Mouse (Mus musculus) hindbrain, postnatal 0 days (tissue): ENCODE results near the gene Chd4. TPM values are rescaled to one million over a fixed set of nuclear protein-coding genes. Genes with fewer than 3 reads are reported as not detected.
"Not testable (repeated sequence)": the region's sequence is repeated elsewhere in the genome, so short reads cannot be mapped to it uniquely, and the experiment has no call there.

Experiments
- ATAC-seq: fragments of 200-750 bp; cut with Nextera tagmentation; 2 replicates; pipeline ENCODE4 v1.8.0; 2017; ENCODE audit warnings: mild to moderate bottlenecking, moderate TSS enrichment, moderate library complexity
- DNase-seq: peaks from one replicate; pipeline ENCODE4 v3.0.0-alpha.2; 2015; ENCODE audit warnings: low spot score
- H3K27ac ChIP-seq: fragments of 300-500 bp; sonication (generic); 2 replicates; pipeline ENCODE4 v1.5.1; 2014; ENCODE audit warnings: mild to moderate bottlenecking
- H3K27me3 ChIP-seq: fragments of 300-500 bp; sonication (generic); 2 replicates; pipeline ENCODE4 v1.6.1; 2014; ENCODE audit warnings: low read length, mixed read lengths; ENCODE audit not compliant: insufficient read depth
- H3K36me3 ChIP-seq: fragments of 300-500 bp; sonication (generic); 2 replicates; pipeline ENCODE4 v1.6.1; 2014; ENCODE audit warnings: low read length, mixed read lengths; ENCODE audit not compliant: insufficient read depth
- H3K4me1 ChIP-seq: fragments of 300-500 bp; sonication (generic); 2 replicates; pipeline ENCODE4 v1.6.1; 2014; ENCODE audit warnings: antibody characterized with exemption, low read length, mixed read lengths; ENCODE audit not compliant: insufficient read depth
- H3K4me2 ChIP-seq: fragments of 300-500 bp; sonication (generic); 2 replicates; pipeline ENCODE4 v1.6.1; 2014; ENCODE audit warnings: low read depth, mild to moderate bottlenecking, low read length, moderate library complexity, mixed read lengths
- H3K4me3 ChIP-seq: fragments of 300-500 bp; sonication (generic); 2 replicates; pipeline ENCODE4 v1.5.1; 2014; ENCODE audit warnings: low read length
- H3K9ac ChIP-seq: fragments of 300-500 bp; sonication (generic); replicated peaks from 2 replicates; pipeline ENCODE4 v1.6.1; 2014; ENCODE audit warnings: mild to moderate bottlenecking, low read length, moderate library complexity, mixed read lengths
- H3K9me3 ChIP-seq: fragments of 300-500 bp; sonication (generic); 2 replicates; pipeline ENCODE4 v1.6.1; 2016; ENCODE audit warnings: low read length, mixed read lengths
- CTCF ChIP-seq: IDR thresholded peaks from 2 replicates; pipeline ENCODE4 v1.5.1; 2016; ENCODE audit warnings: antibody characterized with exemption, control low read depth, low read depth
- WGBS: fragments of 180-500 bp; shearing (Covaris S2); extraction: QIAGEN DNeasy Blood & Tissue Kit; methylation state at CpG from one replicate; pipeline ENCODE4 v1.1.7; 2014; 5-methylcytosine and 5-hydroxymethylcytosine counted together
- polyA plus RNA-seq: library from polyadenylated mRNA; unstranded; fragments of >200 nt; fragmentation: Nextera tagmentation; extraction: Ambion mirVana; gene quantifications from 2 replicates; pipeline ENCODE4 v1.2.1, GENCODE M21; 2015
- total RNA-seq: library from RNA; depleted of rRNA; stranded (reverse); fragments of >200 nt; gene quantifications from 2 replicates; pipeline ENCODE4 v1.2.3, GENCODE M21; 2014; rRNA removed

The Chd4 gene
- total RNA-seq (101 and 106 TPM in 2 replicates), polyA plus RNA-seq (90.2 and 94.7 TPM in 2 replicates)

GRCm38 (mm10) chr6:125095391-125096278 is at the start of gene Chd4:
TSS of gene Chd4 (plus strand) at chr6:125095981.
- Histone ChIP-seq H3K4me2 (peak within 1 kb of the TSS; percentile 92), H3K9me3 (no peaks in the 10 kb centered on the region), H3K36me3 (peaks cover 4% of the 10 kb centered on the region; the same call in 1 of the 2 replicates), H3K4me3 (peak within 1 kb of the TSS; percentile 91), H3K27me3 (no peaks in the 10 kb centered on the region), H3K27ac (peak within 1 kb of the TSS; percentile 88), H3K9ac (peak within 1 kb of the TSS; percentile 74), H3K4me1 (peaks cover 28% of the 10 kb centered on the region)
- ATAC-seq (peak; percentile 85), DNase-seq (peak; percentile 97)
- no peak for TF ChIP-seq CTCF
- under 1% methylated on average over 42 of the region's 45 CpGs for WGBS

DNA sequence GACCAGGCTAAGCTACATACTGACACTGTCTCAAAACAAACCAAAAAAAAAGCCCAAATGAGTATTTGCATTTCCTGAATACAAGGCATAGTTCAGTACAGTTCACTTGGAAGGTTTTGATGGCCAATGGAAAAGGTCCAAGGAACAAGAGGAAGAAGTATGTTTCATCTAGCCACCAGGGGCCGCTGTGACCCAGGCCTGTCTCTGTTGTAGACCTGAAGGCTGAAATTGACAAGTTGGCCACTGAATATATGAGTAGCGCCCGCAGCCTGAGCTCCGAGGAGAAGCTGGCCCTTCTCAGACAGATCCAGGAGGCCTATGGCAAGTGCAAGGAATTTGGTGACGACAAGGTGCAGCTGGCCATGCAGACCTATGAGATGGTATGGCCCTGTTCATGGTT is 49.1 kb upstream of the Chd4 start:
- 26% methylated on average over 5 of the region's 5 CpGs for WGBS
- peak; percentile 96 for TF ChIP-seq CTCF
- no peaks in the 10 kb centered on the region for H3K9me3 ChIP-seq
- ATAC-seq (peak; percentile 79), DNase-seq (peak; percentile 92)
- peaks cover 49% of the 10 kb centered on the region for H3K36me3 ChIP-seq
- no peak overlapping the region for H3K4me3 ChIP-seq
- H3K4me1 ChIP-seq: no peaks in the 10 kb centered on the region
- H3K27ac ChIP-seq: no peak overlapping the region
- no peak overlapping the region for H3K4me2 ChIP-seq
- no peak overlapping the region for H3K9ac ChIP-seq
- H3K27me3 ChIP-seq: no peaks in the 10 kb centered on the region

- ATAC-seq (no peak), DNase-seq (peak; percentile 15)
- no peak for TF ChIP-seq CTCF
- Histone ChIP-seq H3K4me3 (no peak within 1 kb of the TSS), H3K27me3 (no peaks in the 10 kb centered on the region), H3K27ac (no peak within 1 kb of the TSS; the same call in 1 of the 2 replicates), H3K36me3 (peaks cover 43% of the 10 kb centered on the region), H3K4me1 (no peaks in the 10 kb centered on the region), H3K9me3 (no peaks in the 10 kb centered on the region), H3K4me2 (no peak within 1 kb of the TSS), H3K9ac (no peak within 1 kb of the TSS; the same call in 1 of the 2 replicates)
- WGBS: 38% methylated on average over 20 of the region's 20 CpGs
Observed at GRCm38 (mm10) chr6:125049678-125050077, 46.1 kb upstream of the Chd4 start, which contains the start of gene Acrbp. TSS of gene Acrbp (plus strand) at chr6:125049689.

DNA sequence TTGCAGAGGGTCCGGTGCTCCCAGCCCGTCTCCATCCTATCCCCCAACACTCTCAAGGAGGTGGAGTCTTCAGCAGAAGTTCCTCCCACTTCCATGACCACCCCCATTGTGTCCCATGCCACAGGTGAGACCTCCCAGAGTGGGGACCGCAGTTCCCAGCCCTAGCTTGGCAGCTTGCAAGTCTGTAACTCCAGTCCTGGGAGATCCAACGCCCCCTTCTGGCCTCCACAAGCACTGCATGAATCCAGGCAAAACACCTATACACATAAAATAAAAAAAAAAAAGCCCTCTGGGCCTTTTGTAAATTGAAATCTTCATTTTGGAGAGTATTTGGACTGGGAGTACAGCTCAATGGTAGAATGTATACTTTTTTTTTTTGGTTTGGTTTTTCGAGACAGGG is 44.5 kb upstream of the Chd4 start:
- no peaks in the 10 kb centered on the region for H3K9me3 ChIP-seq
- H3K9ac ChIP-seq: no peak overlapping the region
- H3K4me1 ChIP-seq: no peaks in the 10 kb centered on the region
- ATAC-seq (no peak), DNase-seq (no peak)
- WGBS: 66% methylated on average over 5 of the region's 5 CpGs
- H3K4me3 ChIP-seq: no peak overlapping the region
- peaks cover 40% of the 10 kb centered on the region; the same call in 1 of the 2 replicates for H3K36me3 ChIP-seq
- no peak overlapping the region for H3K4me2 ChIP-seq
- peak; percentile 48 for TF ChIP-seq CTCF
- H3K27ac ChIP-seq: no peak overlapping the region
- H3K27me3 ChIP-seq: no peaks in the 10 kb centered on the region

GRCm38 (mm10) chr6:125061493-125061892 is 34.3 kb upstream of the Chd4 start:
- DNase-seq (no peak), ATAC-seq (peak; percentile 73)
- H3K4me3 ChIP-seq: no peak overlapping the region
- no peaks in the 10 kb centered on the region for H3K4me1 ChIP-seq
- H3K27me3 ChIP-seq: no peaks in the 10 kb centered on the region
- H3K9me3 ChIP-seq: no peaks in the 10 kb centered on the region
- H3K27ac ChIP-seq: no peak overlapping the region
- 30% methylated on average over 6 of the region's 6 CpGs for WGBS
- no peak overlapping the region for H3K4me2 ChIP-seq
- H3K9ac ChIP-seq: no peak overlapping the region
- no peaks in the 10 kb centered on the region for H3K36me3 ChIP-seq
- no peak for TF ChIP-seq CTCF

- ATAC-seq (no peak), DNase-seq (no peak)
- no peak overlapping the region for H3K27ac ChIP-seq
- H3K4me1 ChIP-seq: no peaks in the 10 kb centered on the region
- WGBS: 69% methylated on average over 5 of the region's 5 CpGs
- H3K4me3 ChIP-seq: no peak overlapping the region
- TF ChIP-seq CTCF: no peak
- no peak overlapping the region for H3K4me2 ChIP-seq
- H3K9ac ChIP-seq: no peak overlapping the region
- no peaks in the 10 kb centered on the region for H3K9me3 ChIP-seq
- no peaks in the 10 kb centered on the region for H3K27me3 ChIP-seq
- no peaks in the 10 kb centered on the region for H3K36me3 ChIP-seq
Observed at GRCm38 (mm10) chr6:125062511-125062910, 33.3 kb upstream of the Chd4 start.

GRCm38 (mm10) chr6:125063906-125064305 is 31.9 kb upstream of the Chd4 start:
- ATAC-seq (no peak), DNase-seq (no peak)
- Histone ChIP-seq H3K27ac (no peak overlapping the region), H3K4me1 (no peaks in the 10 kb centered on the region), H3K36me3 (no peaks in the 10 kb centered on the region), H3K4me2 (no peak overlapping the region), H3K9me3 (no peaks in the 10 kb centered on the region), H3K27me3 (no peaks in the 10 kb centered on the region), H3K9ac (no peak overlapping the region), H3K4me3 (no peak overlapping the region)
- TF ChIP-seq CTCF: no peak
- WGBS: 81% methylated on average over 6 of the region's 6 CpGs

DNA sequence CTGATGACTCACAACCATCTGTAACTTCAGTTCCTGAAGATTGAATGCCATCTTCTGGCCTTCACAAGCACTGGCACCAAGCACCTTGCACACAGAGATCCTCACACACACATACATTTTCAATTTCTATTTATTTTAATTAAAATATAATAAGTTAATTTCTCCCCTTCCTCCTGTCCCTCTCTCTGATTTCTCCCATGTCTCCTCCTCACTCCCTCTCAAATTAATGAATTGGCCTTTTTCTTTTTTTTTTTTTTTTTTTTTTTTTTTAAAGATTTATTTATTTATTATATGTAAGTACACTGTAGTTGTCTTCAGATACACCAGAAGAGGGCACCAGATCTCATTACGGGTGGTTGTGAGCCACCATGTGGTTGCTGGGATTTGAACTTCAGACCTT is 30.6 kb upstream of the Chd4 start:
- H3K4me1 ChIP-seq, H3K27me3 ChIP-seq, ATAC-seq, H3K9ac ChIP-seq, H3K27ac ChIP-seq, H3K4me3 ChIP-seq, H3K9me3 ChIP-seq, H3K4me2 ChIP-seq, H3K36me3 ChIP-seq, DNase-seq: not testable (repeated sequence)
- no CpG with 5 or more reads among the region's 1 CpGs for WGBS
